8 mouse cellular contexts compared by ENCODE assay signal in the genomic region with DNA sequence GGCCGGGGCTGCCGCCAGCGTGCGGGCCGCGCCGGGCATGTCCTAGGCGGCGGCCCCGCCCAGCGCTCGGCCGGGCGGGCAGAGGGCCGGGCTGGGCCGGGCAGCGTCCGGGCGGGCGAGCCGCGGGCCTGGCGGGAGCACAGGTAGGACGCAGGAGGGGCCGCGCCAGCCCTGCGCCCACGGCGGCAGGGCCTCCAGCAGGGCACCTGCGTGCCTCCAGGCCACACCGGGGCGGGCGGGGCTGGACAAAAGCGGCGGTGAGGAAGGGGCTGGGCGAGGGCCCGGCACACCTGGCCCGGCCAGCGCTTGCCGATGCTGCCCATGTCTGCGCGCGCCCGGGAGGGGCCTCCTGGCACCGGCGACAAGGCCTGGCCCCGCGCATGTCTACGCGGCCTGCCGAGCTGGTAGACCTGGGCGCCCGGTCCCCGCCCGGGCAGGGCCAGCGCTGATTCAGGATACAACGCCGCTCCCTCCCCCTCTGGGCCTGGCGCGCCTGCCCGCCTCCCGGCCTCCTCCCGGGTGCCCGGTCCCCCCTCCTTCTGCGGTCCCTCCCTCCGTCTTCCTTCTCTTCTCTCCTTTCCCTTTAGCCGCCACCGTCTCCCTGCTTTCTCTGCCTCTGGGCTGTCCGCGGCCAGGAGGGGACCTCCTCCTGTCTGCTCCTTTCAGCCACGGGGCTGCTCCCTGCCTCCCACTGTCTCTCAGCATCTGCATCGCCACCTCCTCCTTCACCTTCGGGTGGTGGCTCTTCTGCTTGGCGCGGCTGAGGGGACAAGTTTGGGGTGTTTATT. TPM values are rescaled to one million over a fixed set of nuclear protein-coding genes. Genes with fewer than 3 reads are reported as not detected.
DNase-seq lines count a peak whose midpoint lies in the region; ATAC-seq and TF ChIP-seq lines count a peak whose summit lies in the region.

No protein-coding gene starts in this region.

- peak overlapping the region; percentile 54 for H3K27ac ChIP-seq in forebrain, embryonic 13.5 days
- peak overlapping the region; percentile 65 for H3K27ac ChIP-seq in hindbrain, embryonic 15.5 days (replicated peaks)
- peak overlapping the region; percentile 80 for H3K27ac ChIP-seq in liver, embryonic 11.5 days (ENCODE audit: low read depth, low read length)
- H3K27ac ChIP-seq in midbrain, postnatal 0 days (ENCODE audit: low read depth, low read length), result peak overlapping the region; percentile 67

- no peak for TF ChIP-seq POLR2A in brain, embryonic 14.5 days (IDR thresholded peaks at IDR 0.05; ENCODE audit: borderline replicate concordance, extremely low read depth, insufficient read depth, insufficient read length, poor library complexity, severe bottlenecking)

- TF ChIP-seq CTCF in brain, embryonic 14.5 days (IDR thresholded peaks at IDR 0.05; ENCODE audit: borderline replicate concordance, extremely low read depth, insufficient read depth, insufficient read length), result no peak
- TF ChIP-seq CTCF in midbrain, postnatal 0 days (IDR thresholded peaks at IDR 0.05), result no peak

- 0% methylated on average over 33 of the region's 75 CpGs for WGBS in forebrain, embryonic 13.5 days
- WGBS in hindbrain, embryonic 15.5 days, result under 1% methylated on average over 54 of the region's 75 CpGs
- WGBS in liver, embryonic 11.5 days, result 2% methylated on average over 66 of the region's 75 CpGs
- under 1% methylated on average over 46 of the region's 75 CpGs for WGBS in midbrain, postnatal 0 days

- peaks cover 42% of the 10 kb centered on the region for H3K27me3 ChIP-seq in erythroblast, embryonic 14.5 days (ENCODE audit: control insufficient read depth)
- H3K27me3 ChIP-seq in forebrain, embryonic 13.5 days, result peaks cover 30% of the 10 kb centered on the region
- peaks cover 2% of the 10 kb centered on the region; the same call in 1 of the 2 replicates for H3K27me3 ChIP-seq in hindbrain, embryonic 15.5 days
- peaks cover 41% of the 10 kb centered on the region for H3K27me3 ChIP-seq in liver, embryonic 11.5 days (replicated peaks; ENCODE audit: control insufficient read depth, insufficient read depth, low read length)
- no peaks in the 10 kb centered on the region for H3K27me3 ChIP-seq in midbrain, postnatal 0 days (ENCODE audit: insufficient read depth, low read length)

- no peak for ATAC-seq in erythroblast, adult 5-6 weeks (replicated peaks; ENCODE audit: low FRiP score, poor library complexity, severe bottlenecking)
- peak; percentile 72 for ATAC-seq in forebrain, embryonic 13.5 days
- ATAC-seq in hindbrain, embryonic 15.5 days (ENCODE audit: low FRiP score, low read depth), result peak; percentile 55
- ATAC-seq in liver, embryonic 11.5 days (replicated peaks; ENCODE audit: low FRiP score), result peak; percentile 18
- peak; percentile 47 for ATAC-seq in midbrain, postnatal 0 days (ENCODE audit: low FRiP score)

- peak overlapping the region; percentile 56 for H3K4me3 ChIP-seq in erythroblast, embryonic 14.5 days (replicated peaks)
- H3K4me3 ChIP-seq in forebrain, embryonic 13.5 days, result peak overlapping the region; percentile 84
- H3K4me3 ChIP-seq in hindbrain, embryonic 15.5 days, result peak overlapping the region; percentile 92
- peak overlapping the region; percentile 75 for H3K4me3 ChIP-seq in liver, embryonic 11.5 days (ENCODE audit: low read depth, low read length)
- H3K4me3 ChIP-seq in midbrain, postnatal 0 days (ENCODE audit: low read depth, low read length), result peak overlapping the region; percentile 86

- no peaks in the 10 kb centered on the region; the same call in 1 of the 2 replicates for H3K36me3 ChIP-seq in erythroblast, embryonic 14.5 days (ENCODE audit: control insufficient read depth)
- H3K36me3 ChIP-seq in forebrain, embryonic 13.5 days (ENCODE audit: poor library complexity, severe bottlenecking), result 0 out of 2 replicates have a peak, but pooled peaks cover 2% of the 10 kb centered on the region
- H3K36me3 ChIP-seq in hindbrain, embryonic 15.5 days, result no peaks in the 10 kb centered on the region
- H3K36me3 ChIP-seq in liver, embryonic 11.5 days (ENCODE audit: control insufficient read depth, insufficient read depth, low read length), result no peaks in the 10 kb centered on the region
- no peaks in the 10 kb centered on the region for H3K36me3 ChIP-seq in midbrain, postnatal 0 days (ENCODE audit: insufficient read depth, low read length)

- H3K9me3 ChIP-seq in erythroblast, embryonic 14.5 days (ENCODE audit: control insufficient read depth, low read length), result no peaks in the 10 kb centered on the region
- H3K9me3 ChIP-seq in forebrain, embryonic 13.5 days (replicated peaks), result no peaks in the 10 kb centered on the region
- H3K9me3 ChIP-seq in hindbrain, embryonic 15.5 days, result no peaks in the 10 kb centered on the region
- no peaks in the 10 kb centered on the region for H3K9me3 ChIP-seq in liver, embryonic 11.5 days (ENCODE audit: control insufficient read depth, low read length)
- H3K9me3 ChIP-seq in midbrain, postnatal 0 days (ENCODE audit: low read length), result no peaks in the 10 kb centered on the region

- peak overlapping the region; percentile 98 for H3K4me2 ChIP-seq in forebrain, embryonic 13.5 days
- peak overlapping the region; percentile 91 for H3K4me2 ChIP-seq in hindbrain, embryonic 15.5 days
- H3K4me2 ChIP-seq in liver, embryonic 11.5 days, result peak overlapping the region; percentile 94
- H3K4me2 ChIP-seq in midbrain, postnatal 0 days (ENCODE audit: low read depth, low read length, poor library complexity, severe bottlenecking), result peak overlapping the region; percentile 91

- peak overlapping the region; percentile 89 for H3K9ac ChIP-seq in forebrain, embryonic 13.5 days
- peak overlapping the region; percentile 93 for H3K9ac ChIP-seq in hindbrain, embryonic 15.5 days
- H3K9ac ChIP-seq in liver, embryonic 11.5 days (ENCODE audit: low read depth, low read length), result peak overlapping the region; percentile 53
- H3K9ac ChIP-seq in midbrain, postnatal 0 days (replicated peaks; ENCODE audit: low read length, poor library complexity, severe bottlenecking), result peak overlapping the region; percentile 96

- DNase-seq in brain, embryonic 14.5 days (ENCODE audit: low read depth), result peak; percentile 52
- peak; percentile 45 for DNase-seq in liver, embryonic 11.5 days (ENCODE audit: low spot score)
- peak; percentile 41 for DNase-seq in midbrain, postnatal 0 days (ENCODE audit: low spot score)
- peak; percentile 33 for DNase-seq in thymus, postnatal 14 days

- peaks cover 9% of the 10 kb centered on the region for H3K4me1 ChIP-seq in erythroblast, embryonic 14.5 days (ENCODE audit: control insufficient read depth)
- H3K4me1 ChIP-seq in forebrain, embryonic 13.5 days, result peaks cover 38% of the 10 kb centered on the region
- peaks cover 52% of the 10 kb centered on the region for H3K4me1 ChIP-seq in hindbrain, embryonic 15.5 days (replicated peaks)
- peaks cover 4% of the 10 kb centered on the region; the same call in 1 of the 2 replicates for H3K4me1 ChIP-seq in liver, embryonic 11.5 days (replicated peaks; ENCODE audit: control insufficient read depth, insufficient read depth, low read length)
- H3K4me1 ChIP-seq in midbrain, postnatal 0 days (ENCODE audit: insufficient read depth, low read length), result peaks cover 9% of the 10 kb centered on the region; the same call in 1 of the 2 replicates

RNA-seq across cellular contexts. Expression of a gene that starts 2.2 kb away (rescaled TPM):
- polyA plus RNA-seq in erythroblast, embryonic 14.5 days (2012), result 0.02 and 0.04 TPM in 2 replicates
- total RNA-seq in erythroblast, adult 5-6 weeks (2015; ENCODE audit: low replicate concordance), result not detected in 2 replicates
- total RNA-seq in erythroblast, adult 5-6 weeks (2017; ENCODE audit: low replicate concordance), result 0.51 TPM in 1 of 2 replicates, not detected in the other
- polyA plus RNA-seq in brain, embryonic 14.5 days (2012; rRNA removed), result 48.8 and 82.9 TPM in 2 replicates
- 11.0 and 13.1 TPM in 2 replicates for polyA plus RNA-seq in forebrain, embryonic 13.5 days (2015; fragmentation: Nextera tagmentation; extraction: Ambion mirVana)
- polyA plus RNA-seq in hindbrain, embryonic 15.5 days (2015; fragmentation: Nextera tagmentation; extraction: Ambion mirVana), result 45.7 and 48.8 TPM in 2 replicates
- 7.9 and 8.0 TPM in 2 replicates for polyA plus RNA-seq in liver, embryonic 11.5 days (2014; fragmentation: Nextera tagmentation; extraction: Ambion mirVana)
- total RNA-seq in midbrain, postnatal 0 days (2014; rRNA removed), result 125 and 140 TPM in 2 replicates
- 42.7 and 46.4 TPM in 2 replicates for polyA plus RNA-seq in midbrain, postnatal 0 days (2015; fragmentation: Nextera tagmentation; extraction: Ambion mirVana)

RNA-seq across cellular contexts. Expression of a gene that starts 38.0 kb away (rescaled TPM):
- polyA plus RNA-seq in erythroblast, embryonic 14.5 days (2012), result 0.24 and 0.50 TPM in 2 replicates
- total RNA-seq in erythroblast, adult 5-6 weeks (2015; ENCODE audit: low replicate concordance), result 31.9 and 42.8 TPM in 2 replicates
- total RNA-seq in erythroblast, adult 5-6 weeks (2017; ENCODE audit: low replicate concordance), result 14.6 and 26.6 TPM in 2 replicates
- polyA plus RNA-seq in brain, embryonic 14.5 days (2012; rRNA removed), result 6.5 and 6.8 TPM in 2 replicates
- polyA plus RNA-seq in forebrain, embryonic 13.5 days (2015; fragmentation: Nextera tagmentation; extraction: Ambion mirVana), result 2.9 and 3.8 TPM in 2 replicates
- polyA plus RNA-seq in hindbrain, embryonic 15.5 days (2015; fragmentation: Nextera tagmentation; extraction: Ambion mirVana), result 6.3 and 9.2 TPM in 2 replicates
- polyA plus RNA-seq in liver, embryonic 11.5 days (2014; fragmentation: Nextera tagmentation; extraction: Ambion mirVana), result 6.3 and 7.4 TPM in 2 replicates
- total RNA-seq in midbrain, postnatal 0 days (2014; rRNA removed), result 12.2 and 12.6 TPM in 2 replicates
- 8.8 TPM in 2 replicates for polyA plus RNA-seq in midbrain, postnatal 0 days (2015; fragmentation: Nextera tagmentation; extraction: Ambion mirVana)

RNA-seq across cellular contexts. Expression of a gene that starts 43.8 kb away (rescaled TPM):
- polyA plus RNA-seq in erythroblast, embryonic 14.5 days (2012), result 0.02 TPM in 1 of 2 replicates, not detected in the other
- total RNA-seq in erythroblast, adult 5-6 weeks (2015; ENCODE audit: low replicate concordance), result 2.3 TPM in 1 of 2 replicates, not detected in the other
- total RNA-seq in erythroblast, adult 5-6 weeks (2017; ENCODE audit: low replicate concordance), result 0.42 and 1.2 TPM in 2 replicates
- polyA plus RNA-seq in brain, embryonic 14.5 days (2012; rRNA removed), result 2.6 and 5.0 TPM in 2 replicates
- polyA plus RNA-seq in forebrain, embryonic 13.5 days (2015; fragmentation: Nextera tagmentation; extraction: Ambion mirVana), result 2.1 and 2.4 TPM in 2 replicates
- polyA plus RNA-seq in hindbrain, embryonic 15.5 days (2015; fragmentation: Nextera tagmentation; extraction: Ambion mirVana), result 2.3 and 4.2 TPM in 2 replicates
- 0.96 and 1.7 TPM in 2 replicates for polyA plus RNA-seq in liver, embryonic 11.5 days (2014; fragmentation: Nextera tagmentation; extraction: Ambion mirVana)
- total RNA-seq in midbrain, postnatal 0 days (2014; rRNA removed), result 0.94 and 1.5 TPM in 2 replicates
- polyA plus RNA-seq in midbrain, postnatal 0 days (2015; fragmentation: Nextera tagmentation; extraction: Ambion mirVana), result 1.2 and 1.8 TPM in 2 replicates

RNA-seq across cellular contexts. Expression of a gene that starts 47.8 kb away (rescaled TPM):
- 15.1 and 15.2 TPM in 2 replicates for polyA plus RNA-seq in erythroblast, embryonic 14.5 days (2012)
- 20.9 and 30.7 TPM in 2 replicates for total RNA-seq in erythroblast, adult 5-6 weeks (2015; ENCODE audit: low replicate concordance)
- total RNA-seq in erythroblast, adult 5-6 weeks (2017; ENCODE audit: low replicate concordance), result 25.1 and 26.3 TPM in 2 replicates
- polyA plus RNA-seq in brain, embryonic 14.5 days (2012; rRNA removed), result 303 and 319 TPM in 2 replicates
- polyA plus RNA-seq in forebrain, embryonic 13.5 days (2015; fragmentation: Nextera tagmentation; extraction: Ambion mirVana), result 46.4 and 50.3 TPM in 2 replicates
- 150 and 159 TPM in 2 replicates for polyA plus RNA-seq in hindbrain, embryonic 15.5 days (2015; fragmentation: Nextera tagmentation; extraction: Ambion mirVana)
- polyA plus RNA-seq in liver, embryonic 11.5 days (2014; fragmentation: Nextera tagmentation; extraction: Ambion mirVana), result 54.9 and 62.9 TPM in 2 replicates
- total RNA-seq in midbrain, postnatal 0 days (2014; rRNA removed), result 201 and 208 TPM in 2 replicates
- 93.1 and 93.3 TPM in 2 replicates for polyA plus RNA-seq in midbrain, postnatal 0 days (2015; fragmentation: Nextera tagmentation; extraction: Ambion mirVana)
